Mouse (Mus musculus): ENCODE measurements around the gene Tfdp1. TPM values are rescaled to one million over a fixed set of nuclear protein-coding genes. Genes with fewer than 3 reads are reported as not detected.
A peak's percentile ranks its signal among the peaks of the same experiment; 100 is the strongest.

Tfdp1 gene
- polyA plus RNA-seq (2015; fragmentation: Nextera tagmentation; extraction: Ambion mirVana): 104 and 111 TPM in 2 replicates

DNA sequence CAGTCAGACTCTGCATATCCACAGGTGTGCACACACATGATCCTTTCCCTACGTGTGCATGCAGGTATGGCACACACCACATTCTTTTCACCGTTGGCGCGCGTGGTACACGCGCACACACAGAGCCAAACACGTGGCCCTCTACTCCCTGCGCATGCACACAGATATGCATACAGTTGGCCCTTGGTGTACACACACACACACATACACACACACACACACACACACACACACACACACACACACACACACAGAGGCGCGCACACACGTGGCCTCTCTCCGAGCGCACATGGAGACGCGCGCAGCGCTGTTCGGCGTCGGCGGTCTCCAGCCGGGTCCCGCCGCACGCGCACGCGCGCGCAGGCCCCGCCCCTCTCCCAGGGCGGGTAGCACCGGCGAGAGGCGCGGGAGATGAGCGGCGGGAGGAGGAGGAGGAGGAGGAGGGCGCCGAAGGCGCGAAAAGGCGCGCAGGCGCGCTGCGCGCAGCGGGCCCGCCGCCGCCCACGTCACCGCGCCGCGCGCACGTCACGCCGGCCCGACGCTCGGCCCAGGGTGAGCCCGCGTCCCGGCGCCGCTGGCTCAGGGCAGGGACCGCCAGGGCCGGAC lies at the start of gene Tfdp1:
TSS of gene Tfdp1 (plus strand) at position 497 of the 606 bp plus-strand sequence.
- Histone ChIP-seq H3K9me3 (no peaks in the 10 kb centered on the region), H3K27me3 (no peaks in the 10 kb centered on the region), H3K4me1 (replicated peaks) (peaks cover 28% of the 10 kb centered on the region), H3K4me3 (peak within 1 kb of the TSS; percentile 87), H3K27ac (replicated peaks) (peak within 1 kb of the TSS; percentile 76), H3K36me3 (peaks cover 32% of the 10 kb centered on the region), H3K4me2 (peak within 1 kb of the TSS; percentile 91), H3K9ac (peak within 1 kb of the TSS; percentile 96)
- peak; percentile 95 for ATAC-seq (ENCODE audit: low read depth)
- WGBS: under 1% methylated on average over 56 of the region's 72 CpGs

DNA sequence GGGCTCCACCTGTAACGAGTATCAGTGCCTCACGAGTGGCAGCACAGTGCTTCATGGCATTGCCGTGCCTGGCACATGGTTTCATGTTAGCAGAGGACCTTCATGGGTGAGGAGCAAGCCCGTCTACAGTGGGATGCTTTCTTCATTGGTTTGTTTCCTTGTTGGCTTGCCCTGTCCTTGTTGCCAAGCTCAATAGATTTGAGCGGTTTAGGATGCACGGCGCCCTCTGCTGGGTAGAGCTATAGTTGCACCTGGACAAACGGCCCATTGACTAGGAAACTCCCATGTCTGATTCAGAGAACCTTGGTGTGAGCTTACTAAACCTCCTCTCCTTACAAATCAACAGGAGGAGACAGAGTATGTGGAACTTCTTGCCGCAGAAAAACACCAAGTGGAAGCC lies 46.2 kb upstream of the Tfdp1 start:
- WGBS: 32% methylated on average over 9 of the region's 9 CpGs
- ATAC-seq (ENCODE audit: low read depth): no peak
- H3K4me2 ChIP-seq: no peak overlapping the region
- peaks cover 64% of the 10 kb centered on the region for H3K36me3 ChIP-seq
- no peak overlapping the region for H3K9ac ChIP-seq
- no peaks in the 10 kb centered on the region for H3K27me3 ChIP-seq
- peaks cover 20% of the 10 kb centered on the region for H3K4me1 ChIP-seq (replicated peaks)
- no peak overlapping the region for H3K27ac ChIP-seq (replicated peaks)
- H3K9me3 ChIP-seq: no peaks in the 10 kb centered on the region
- no peak overlapping the region for H3K4me3 ChIP-seq

- 92% methylated on average over 9 of the region's 9 CpGs for WGBS
- Histone ChIP-seq H3K4me2 (no peak overlapping the region), H3K9me3 (no peaks in the 10 kb centered on the region), H3K9ac (no peak overlapping the region), H3K36me3 (peaks cover 75% of the 10 kb centered on the region), H3K4me1 (replicated peaks) (peaks cover 16% of the 10 kb centered on the region), H3K4me3 (no peak overlapping the region), H3K27ac (replicated peaks) (no peak overlapping the region), H3K27me3 (no peaks in the 10 kb centered on the region)
- ATAC-seq (ENCODE audit: low read depth): no peak
Observed at GRCm38 (mm10) chr8:13293677-13294470, 44.7 kb upstream of the Tfdp1 start.

- Histone ChIP-seq H3K4me1 (replicated peaks) (no peaks in the 10 kb centered on the region), H3K4me2 (no peak overlapping the region), H3K9me3 (0 out of 2 replicates have a peak, but pooled peaks cover 5% of the 10 kb centered on the region), H3K4me3 (no peak overlapping the region), H3K9ac (no peak overlapping the region), H3K27me3 (no peaks in the 10 kb centered on the region), H3K27ac (replicated peaks) (no peak overlapping the region), H3K36me3 (peaks cover 96% of the 10 kb centered on the region)
- no peak for ATAC-seq (ENCODE audit: low read depth)
- WGBS: 93% methylated on average over 8 of the region's 8 CpGs
Observed at GRCm38 (mm10) chr8:13299571-13299970, 39.0 kb upstream of the Tfdp1 start.

- H3K9me3 ChIP-seq: peaks cover 5% of the 10 kb centered on the region; the same call in 1 of the 2 replicates
- 96% methylated on average over 7 of the region's 7 CpGs for WGBS
- H3K27me3 ChIP-seq: no peaks in the 10 kb centered on the region
- no peak overlapping the region for H3K4me2 ChIP-seq
- H3K4me1 ChIP-seq (replicated peaks): no peaks in the 10 kb centered on the region
- ATAC-seq (ENCODE audit: low read depth): no peak
- no peak overlapping the region for H3K4me3 ChIP-seq
- H3K9ac ChIP-seq: no peak overlapping the region
- H3K27ac ChIP-seq (replicated peaks): no peak overlapping the region
- H3K36me3 ChIP-seq: peaks cover 96% of the 10 kb centered on the region
Observed at GRCm38 (mm10) chr8:13301036-13301435, 37.5 kb upstream of the Tfdp1 start.

- no peaks in the 10 kb centered on the region for H3K27me3 ChIP-seq
- no peak overlapping the region for H3K4me3 ChIP-seq
- no peak overlapping the region for H3K9ac ChIP-seq
- peaks cover 90% of the 10 kb centered on the region for H3K36me3 ChIP-seq
- no peak overlapping the region for H3K4me2 ChIP-seq
- no peak overlapping the region for H3K27ac ChIP-seq (replicated peaks)
- no peaks in the 10 kb centered on the region; the same call in 1 of the 2 replicates for H3K9me3 ChIP-seq
- WGBS: 95% methylated on average over 6 of the region's 6 CpGs
- ATAC-seq (ENCODE audit: low read depth): no peak
- H3K4me1 ChIP-seq (replicated peaks): no peaks in the 10 kb centered on the region
Observed at GRCm38 (mm10) chr8:13305459-13305858, 33.1 kb upstream of the Tfdp1 start.

- Histone ChIP-seq H3K9ac (no peak overlapping the region), H3K9me3 (no peaks in the 10 kb centered on the region; the same call in 1 of the 2 replicates), H3K4me1 (replicated peaks) (no peaks in the 10 kb centered on the region), H3K4me3 (no peak overlapping the region), H3K4me2 (no peak overlapping the region), H3K27me3 (no peaks in the 10 kb centered on the region), H3K36me3 (peaks cover 90% of the 10 kb centered on the region), H3K27ac (replicated peaks) (no peak overlapping the region)
- no peak for ATAC-seq (ENCODE audit: low read depth)
- 97% methylated on average over 4 of the region's 4 CpGs for WGBS
Observed at GRCm38 (mm10) chr8:13305884-13306283, 32.7 kb upstream of the Tfdp1 start.

- Histone ChIP-seq H3K4me3 (no peak overlapping the region), H3K27me3 (no peaks in the 10 kb centered on the region), H3K4me1 (replicated peaks) (no peaks in the 10 kb centered on the region), H3K36me3 (peaks cover 90% of the 10 kb centered on the region), H3K9ac (no peak overlapping the region), H3K9me3 (no peaks in the 10 kb centered on the region; the same call in 1 of the 2 replicates), H3K4me2 (no peak overlapping the region), H3K27ac (replicated peaks) (no peak overlapping the region)
- WGBS: 89% methylated on average over 7 of the region's 7 CpGs
- no peak for ATAC-seq (ENCODE audit: low read depth)
Observed at GRCm38 (mm10) chr8:13306309-13306909, 32.1 kb upstream of the Tfdp1 start.

DNA sequence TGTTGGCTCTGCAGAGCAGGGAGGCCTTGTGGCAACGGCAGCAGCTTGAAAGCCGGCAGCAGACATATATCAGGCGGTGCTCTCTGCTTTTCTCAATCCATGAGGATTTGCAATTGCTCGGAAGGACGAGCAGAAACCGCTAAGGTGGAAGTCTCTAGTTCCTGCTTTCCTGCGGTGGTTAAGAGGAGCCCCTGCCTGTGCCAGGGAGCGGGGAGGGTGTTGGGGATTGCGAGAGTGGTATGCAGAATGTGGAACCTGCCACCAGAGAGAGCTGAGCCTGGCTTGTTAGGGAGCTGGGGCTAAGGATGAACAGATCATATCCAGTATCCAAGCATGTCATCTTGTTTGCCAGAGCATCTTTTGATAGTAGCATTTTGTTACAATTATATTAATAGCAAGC lies 31.6 kb upstream of the Tfdp1 start:
- Histone ChIP-seq H3K9me3 (no peaks in the 10 kb centered on the region; the same call in 1 of the 2 replicates), H3K4me2 (no peak overlapping the region), H3K9ac (no peak overlapping the region), H3K36me3 (peaks cover 89% of the 10 kb centered on the region), H3K27ac (replicated peaks) (no peak overlapping the region), H3K4me3 (no peak overlapping the region), H3K4me1 (replicated peaks) (no peaks in the 10 kb centered on the region), H3K27me3 (no peaks in the 10 kb centered on the region)
- ATAC-seq (ENCODE audit: low read depth): no peak
- WGBS: 83% methylated on average over 9 of the region's 9 CpGs

DNA sequence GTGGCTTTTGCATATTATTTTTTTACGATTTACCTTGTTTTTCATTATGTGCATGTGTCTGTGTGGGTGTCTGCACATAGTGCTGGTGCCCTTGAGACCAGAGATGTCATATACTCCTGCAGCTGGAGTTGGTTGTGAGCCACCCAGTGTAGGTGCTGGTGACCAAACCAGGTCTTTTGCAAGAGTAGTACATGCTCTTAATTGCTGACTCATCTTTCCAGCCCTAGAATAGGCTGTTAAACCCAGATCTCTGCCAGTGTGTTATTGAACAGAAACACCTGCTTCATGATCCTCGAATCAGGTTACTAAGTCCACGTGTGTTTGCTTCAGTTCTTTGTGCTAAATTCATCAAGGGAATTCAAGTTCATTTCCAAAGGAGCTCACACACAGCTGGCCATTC lies 23.6 kb upstream of the Tfdp1 start:
- H3K27ac ChIP-seq (replicated peaks): no peak overlapping the region
- no peak overlapping the region for H3K4me2 ChIP-seq
- no peaks in the 10 kb centered on the region for H3K9me3 ChIP-seq
- H3K36me3 ChIP-seq: peaks cover 82% of the 10 kb centered on the region
- H3K9ac ChIP-seq: no peak overlapping the region
- no peaks in the 10 kb centered on the region for H3K4me1 ChIP-seq (replicated peaks)
- H3K4me3 ChIP-seq: no peak overlapping the region
- ATAC-seq (ENCODE audit: low read depth): no peak
- H3K27me3 ChIP-seq: no peaks in the 10 kb centered on the region
- 86% methylated on average over 3 of the region's 3 CpGs for WGBS

DNA sequence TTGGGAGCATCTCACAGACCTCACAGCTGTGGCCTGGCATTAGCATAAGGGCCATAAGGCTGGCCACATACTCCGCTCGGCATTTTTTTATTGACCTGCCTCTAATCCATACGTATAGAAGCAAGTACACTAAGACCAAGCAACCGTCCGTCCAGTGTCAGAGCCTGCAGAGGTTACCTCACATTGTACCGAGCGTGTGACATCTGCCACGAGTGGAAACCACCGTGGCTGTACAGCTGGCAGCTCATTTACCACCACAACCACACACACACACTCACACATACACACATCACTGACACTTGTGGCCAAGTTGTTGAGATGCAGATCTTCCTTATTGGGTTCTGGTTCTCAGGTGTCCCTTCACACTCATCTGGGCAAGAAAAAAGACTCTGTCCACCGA lies 21.9 kb upstream of the Tfdp1 start:
- peaks cover 77% of the 10 kb centered on the region for H3K36me3 ChIP-seq
- no peak overlapping the region for H3K4me3 ChIP-seq
- no peaks in the 10 kb centered on the region for H3K27me3 ChIP-seq
- H3K27ac ChIP-seq (replicated peaks): no peak overlapping the region
- no peak overlapping the region for H3K4me2 ChIP-seq
- H3K9ac ChIP-seq: no peak overlapping the region
- WGBS: 91% methylated on average over 10 of the region's 10 CpGs
- no peaks in the 10 kb centered on the region for H3K9me3 ChIP-seq
- no peaks in the 10 kb centered on the region for H3K4me1 ChIP-seq (replicated peaks)
- ATAC-seq (ENCODE audit: low read depth): no peak

GRCm38 (mm10) chr8:13326598-13326997 lies 12.0 kb upstream of the Tfdp1 start:
- ATAC-seq (ENCODE audit: low read depth): no peak
- no peak overlapping the region for H3K9ac ChIP-seq
- peaks cover 12% of the 10 kb centered on the region for H3K36me3 ChIP-seq
- no peak overlapping the region for H3K4me3 ChIP-seq
- H3K27ac ChIP-seq (replicated peaks): no peak overlapping the region
- no peak overlapping the region for H3K4me2 ChIP-seq
- no peaks in the 10 kb centered on the region for H3K27me3 ChIP-seq
- WGBS: 32% methylated on average over 5 of the region's 5 CpGs
- H3K4me1 ChIP-seq (replicated peaks): peaks cover 8% of the 10 kb centered on the region
- H3K9me3 ChIP-seq: no peaks in the 10 kb centered on the region

Measured in neural tube, embryonic 13.5 days (tissue).